Mouse (Mus musculus) ZHBTc4 (cell line): Measurements from ENCODE around the gene Ryr3.

Experiments
- DNase-seq: peaks from one replicate; pipeline ENCODE4 v3.0.0-alpha.2; 2011; ENCODE audit warnings: low read depth, low spot score

The Ryr3 gene

DNA sequence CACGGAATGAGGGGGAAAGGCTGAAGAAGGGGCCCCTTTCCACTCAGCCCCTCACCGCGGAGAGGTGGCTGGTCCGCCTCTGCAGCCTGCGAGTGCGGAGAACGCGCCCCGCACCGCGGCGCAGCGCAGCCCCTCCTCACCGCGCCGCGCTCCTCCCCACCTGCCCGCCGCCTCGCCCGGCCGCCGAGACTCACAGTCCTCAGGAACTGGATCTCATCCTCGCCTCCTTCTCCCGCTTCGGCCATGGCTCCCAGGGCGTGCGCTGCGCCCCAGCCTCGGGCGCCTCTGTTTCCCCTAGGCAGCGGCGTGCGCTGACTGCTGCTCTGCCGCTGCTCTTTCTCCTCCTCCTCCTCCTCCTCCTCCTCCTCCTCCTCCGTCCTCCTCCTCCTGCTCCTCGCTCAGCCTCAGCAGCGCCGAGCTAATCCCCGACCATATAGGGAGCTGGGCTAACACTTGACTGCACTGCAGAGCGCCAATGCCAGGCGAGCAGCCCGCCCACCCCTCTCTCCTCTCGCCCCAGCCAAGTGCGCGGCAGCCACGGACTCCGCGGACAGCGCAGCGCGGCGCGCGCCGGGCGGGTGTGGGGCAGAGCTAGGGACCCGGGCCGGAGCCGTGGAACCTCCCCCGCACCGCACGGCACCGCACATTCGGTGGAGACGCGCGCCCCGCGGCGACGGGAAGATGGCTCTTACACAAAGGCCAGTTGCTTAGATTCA lies at the start of gene Ryr3:
Ryr3 (minus strand) TSS at position 351 of the 716 bp plus-strand sequence.
- peak; percentile 72 for DNase-seq

DNA sequence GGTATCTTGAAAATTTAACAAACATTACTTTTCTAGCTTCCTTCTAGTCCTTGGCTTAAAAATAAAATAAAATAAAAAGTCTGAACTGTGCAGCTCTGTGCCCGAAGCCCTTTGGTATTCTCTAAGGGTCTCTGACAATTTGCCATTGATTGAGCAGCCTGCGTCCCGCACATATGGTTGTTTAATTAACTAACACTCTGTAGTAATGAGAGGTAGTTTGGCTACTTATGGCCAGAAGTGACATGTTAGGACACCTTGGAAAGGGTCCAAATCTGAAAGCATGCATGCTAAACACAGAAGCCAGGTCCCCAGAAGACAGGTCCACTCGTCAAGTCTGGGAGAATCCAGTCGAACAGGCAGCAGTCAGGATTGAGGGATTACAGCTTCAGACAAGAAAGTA lies 22.0 kb upstream of the Ryr3 start:
- DNase-seq = no peak

DNA sequence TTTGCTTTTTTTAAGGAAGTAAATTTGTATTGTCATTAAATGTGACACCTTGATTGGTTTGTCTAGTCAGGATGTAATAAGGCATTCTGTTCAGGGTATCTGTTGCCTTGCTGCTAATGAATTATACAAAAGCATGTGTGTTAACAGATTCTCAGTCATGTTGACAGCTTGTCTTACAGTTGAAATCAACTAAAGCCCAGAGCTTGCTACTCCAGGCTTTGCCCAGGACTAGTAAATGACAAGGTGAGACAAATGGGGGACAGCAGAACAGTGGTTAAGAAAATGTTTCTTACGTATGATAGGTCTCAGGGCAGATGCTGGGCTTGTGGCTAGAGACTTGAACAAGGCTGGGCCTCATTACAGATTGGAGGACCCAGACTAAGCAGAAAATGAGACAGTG lies 20.1 kb upstream of the Ryr3 start:
- no peak for DNase-seq

DNA sequence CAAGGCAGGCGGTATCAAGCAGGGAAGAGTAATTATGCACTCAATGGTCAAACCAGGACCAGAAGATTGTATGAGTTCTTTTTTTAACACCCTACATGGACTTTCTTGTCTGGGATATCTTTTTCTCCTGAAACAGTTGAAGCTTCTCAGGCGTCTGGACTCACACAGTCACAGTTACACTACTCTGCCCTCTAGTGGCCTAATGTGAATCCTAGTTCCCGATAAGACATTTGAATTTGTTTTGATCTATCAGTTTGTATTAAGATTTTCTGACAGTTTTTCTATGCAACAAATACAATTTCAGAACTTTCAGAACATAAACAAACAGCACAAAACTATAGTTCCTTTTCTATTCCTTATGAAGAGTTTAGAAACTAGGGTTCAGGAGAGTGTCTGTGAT lies 17.7 kb upstream of the Ryr3 start:
- peak; percentile 62 for DNase-seq

DNA sequence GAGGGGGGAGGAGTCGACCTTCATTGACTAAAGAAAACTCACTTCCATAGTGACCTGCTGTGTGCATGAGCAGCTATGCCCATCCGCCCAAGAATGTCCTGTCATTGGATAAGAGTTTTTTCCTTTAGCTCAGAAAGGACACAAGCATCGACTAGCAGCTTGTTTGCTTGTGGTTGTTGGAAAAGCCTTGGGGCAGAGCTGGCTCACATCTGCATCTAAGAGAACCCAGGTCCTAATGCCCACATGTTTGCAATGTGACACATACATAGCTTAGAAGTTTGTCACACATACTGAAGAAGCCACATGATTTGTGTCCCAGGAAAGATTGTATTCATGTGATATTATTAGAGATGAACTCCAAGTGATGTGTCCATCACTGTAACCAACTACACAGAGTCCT lies 16.5 kb upstream of the Ryr3 start:
- DNase-seq = no peak

DNA sequence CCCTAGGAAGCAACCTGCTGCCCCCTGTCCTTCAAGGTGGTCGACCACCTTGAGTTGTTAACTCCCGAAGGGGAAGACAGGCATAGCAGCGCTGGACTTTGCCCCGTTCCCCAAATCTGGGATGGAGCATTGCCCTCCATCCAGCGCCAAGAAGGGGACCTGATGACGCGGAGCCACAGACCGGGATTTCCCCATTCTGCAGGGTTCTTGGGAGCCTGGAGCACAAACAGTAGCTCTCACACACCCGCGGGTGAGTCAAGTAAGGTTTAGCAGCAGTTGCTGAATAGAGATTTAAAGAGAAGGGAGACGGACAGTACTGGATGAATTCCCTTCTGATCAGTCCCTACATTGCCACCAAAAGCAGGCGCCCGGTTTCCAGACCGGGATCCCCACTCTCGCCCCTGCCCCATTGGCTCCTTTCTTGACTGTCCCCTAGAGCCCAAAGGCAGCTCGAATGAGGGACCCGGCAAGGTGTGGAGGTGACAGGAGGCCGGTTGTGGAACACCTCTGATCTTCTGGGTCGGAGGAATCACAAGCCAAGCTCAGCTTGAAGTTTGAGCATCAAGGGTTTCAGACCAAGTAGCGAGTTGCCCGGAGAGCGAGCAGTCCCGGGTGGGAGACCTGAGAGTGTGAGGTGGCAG lies 671 bp downstream of the Ryr3 start:
- no peak for DNase-seq

DNA sequence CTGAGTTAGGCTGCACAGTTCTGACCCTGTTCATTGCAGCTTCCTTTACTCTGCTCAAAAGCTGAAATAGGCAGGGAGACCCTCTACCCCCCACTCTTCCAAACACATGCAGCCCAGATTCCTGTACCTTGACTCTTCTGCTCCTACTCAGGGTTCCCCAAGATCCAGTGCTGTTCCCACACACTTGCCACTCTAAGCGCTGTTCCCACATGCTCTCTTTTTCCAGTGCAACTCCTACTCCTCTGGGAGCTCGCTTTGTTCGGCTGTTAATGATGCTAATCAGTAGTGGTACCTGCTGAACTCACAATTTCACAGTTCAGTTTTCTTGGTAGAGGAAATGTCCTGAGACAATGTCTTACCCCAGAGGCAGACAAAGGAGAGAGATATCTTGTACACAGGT lies 6.9 kb downstream of the Ryr3 start:
- DNase-seq = no peak

DNA sequence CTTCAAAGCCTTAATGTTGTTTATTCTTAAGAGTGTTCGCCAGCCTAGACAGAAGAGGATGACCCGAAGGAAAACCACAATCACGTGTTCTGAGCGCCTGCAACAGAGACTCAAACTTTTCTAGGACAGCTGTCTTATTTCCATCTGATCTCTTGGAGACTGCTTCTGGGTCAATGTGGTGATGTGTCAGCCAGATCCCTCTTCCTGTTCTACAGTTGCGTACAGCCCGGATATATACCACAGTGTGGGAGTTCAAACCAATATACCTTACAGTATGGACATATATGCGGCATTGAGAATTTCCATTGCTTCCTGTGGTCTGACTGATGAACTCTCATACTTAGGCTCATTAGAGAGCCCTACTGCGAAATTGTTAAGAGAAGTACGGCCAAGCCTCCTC lies 7.6 kb downstream of the Ryr3 start:
- no peak for DNase-seq

DNA sequence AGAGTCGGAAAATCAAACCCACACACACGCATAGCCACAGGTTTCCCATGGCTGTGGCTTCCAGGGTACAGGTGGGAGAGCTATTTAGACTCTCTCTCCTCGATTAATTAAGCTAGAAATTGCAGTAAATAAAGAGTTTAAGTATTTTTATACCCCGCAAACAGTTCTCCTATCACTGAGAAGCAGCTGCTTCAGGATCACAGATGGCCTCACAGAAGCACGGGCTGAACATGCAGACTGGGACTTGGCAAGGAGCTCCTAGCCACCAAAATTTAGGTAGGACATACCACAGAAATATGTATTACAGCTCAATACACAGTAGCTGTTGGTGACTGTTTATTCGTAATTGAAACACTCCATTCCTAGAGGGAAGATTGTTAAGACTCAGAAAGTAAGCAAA lies 14.0 kb downstream of the Ryr3 start:
- DNase-seq = no peak

DNA sequence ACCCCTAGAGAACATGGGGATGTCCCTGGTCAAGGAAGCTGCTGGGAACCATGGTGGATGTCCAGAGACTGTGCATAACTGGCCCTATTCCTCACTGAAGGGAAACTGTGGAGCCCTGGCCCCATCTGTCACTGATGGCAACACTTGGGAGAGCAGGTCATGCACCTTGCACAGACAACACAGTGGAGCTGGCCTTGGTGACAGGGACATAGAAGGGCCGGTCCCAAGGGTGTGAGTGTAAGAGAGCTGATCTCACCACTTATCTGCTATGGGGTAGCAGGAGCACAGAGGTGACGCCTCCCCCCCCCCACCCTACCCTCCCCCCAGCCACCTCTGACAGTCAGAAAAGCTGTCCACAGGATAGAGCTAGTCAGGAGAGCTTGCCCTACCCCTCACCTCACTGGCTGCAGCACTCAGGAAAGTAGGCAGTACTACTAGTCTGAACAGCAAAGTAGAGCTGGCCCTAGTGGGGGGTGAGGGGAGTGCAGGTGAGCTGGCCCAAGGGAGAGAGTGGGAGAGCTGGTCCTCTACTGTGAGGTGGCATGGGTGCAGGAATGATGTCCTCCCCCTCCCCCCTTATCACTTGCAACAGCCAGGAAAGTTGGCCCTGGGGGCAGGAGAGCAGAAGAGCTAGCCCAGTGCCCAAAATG lies 17.7 kb downstream of the Ryr3 start:
- DNase-seq = peak; percentile 21

DNA sequence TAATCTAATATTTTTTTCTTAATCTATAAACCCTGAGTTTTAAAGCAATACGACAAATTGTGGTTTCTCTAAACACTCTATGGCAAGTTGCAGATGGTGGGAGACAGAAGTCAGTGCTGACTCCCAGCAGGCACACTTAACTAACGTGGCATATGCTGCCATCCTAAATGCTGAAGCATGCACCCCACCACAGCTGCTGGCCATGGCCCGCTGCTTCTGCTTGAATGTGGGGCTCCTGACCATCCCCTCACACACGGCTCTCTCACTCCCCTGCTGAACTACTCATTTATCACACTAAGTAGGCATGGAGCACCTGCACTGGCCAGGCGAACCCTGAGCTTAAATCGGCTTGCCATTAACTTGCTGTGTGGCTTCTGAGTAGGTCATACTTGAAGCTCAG lies 29.7 kb downstream of the Ryr3 start:
- no peak for DNase-seq

DNA sequence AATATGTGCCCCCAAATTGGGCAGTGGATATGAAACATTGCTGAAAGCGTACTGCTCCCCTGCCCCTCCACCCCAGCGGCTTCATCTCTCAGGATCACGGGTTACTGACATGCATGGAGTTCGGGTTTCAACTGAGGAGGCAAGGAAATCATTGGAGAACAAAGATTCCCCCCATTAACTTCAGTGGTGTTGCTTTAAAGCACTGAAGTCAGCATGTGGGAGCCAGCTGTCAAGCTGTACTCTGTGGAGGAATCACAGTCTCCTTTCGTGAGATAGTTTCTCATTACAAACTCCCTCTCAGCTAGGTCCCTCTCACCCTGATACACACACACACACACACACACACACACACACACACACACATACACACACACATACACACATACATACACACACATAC lies 35.2 kb downstream of the Ryr3 start:
- no peak for DNase-seq

DNA sequence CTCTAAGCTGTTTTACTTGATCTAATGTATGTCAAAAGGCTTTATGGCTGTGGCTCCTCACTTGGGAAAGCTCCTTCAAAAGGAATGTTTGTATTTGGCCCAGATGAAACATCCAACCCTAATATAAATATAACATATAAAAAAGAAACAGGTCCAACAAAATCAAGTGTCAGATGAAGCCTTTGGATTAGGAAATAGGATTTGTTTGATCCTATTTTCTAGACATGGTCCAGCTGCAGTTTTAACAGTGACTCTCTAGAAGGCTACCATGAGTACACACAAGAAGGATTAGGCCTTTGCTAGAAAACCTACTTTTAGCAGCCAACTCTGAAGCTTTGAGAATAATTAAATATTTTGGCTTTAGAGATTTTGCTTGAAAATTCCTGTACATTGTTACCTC lies 38.8 kb downstream of the Ryr3 start:
- no peak for DNase-seq

DNA sequence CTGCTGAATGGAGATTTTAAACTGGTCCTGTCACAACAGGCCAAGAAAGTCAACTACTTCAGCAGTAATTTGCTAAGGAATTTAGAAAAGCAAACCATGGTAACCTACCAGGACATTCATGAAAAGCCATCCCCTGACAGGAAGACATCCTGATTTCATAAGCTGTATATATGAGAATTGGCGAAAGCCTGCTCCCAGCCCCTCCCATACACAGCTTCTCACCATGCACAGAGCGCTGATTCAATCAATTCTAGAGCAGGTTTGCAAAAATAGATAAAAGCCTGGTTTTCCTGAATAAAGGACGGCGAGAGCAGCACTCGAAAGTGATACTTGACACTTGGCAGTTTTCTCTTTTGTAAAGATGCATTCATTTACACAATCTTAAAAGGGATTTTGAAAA lies 40.6 kb downstream of the Ryr3 start:
- no peak for DNase-seq

DNA sequence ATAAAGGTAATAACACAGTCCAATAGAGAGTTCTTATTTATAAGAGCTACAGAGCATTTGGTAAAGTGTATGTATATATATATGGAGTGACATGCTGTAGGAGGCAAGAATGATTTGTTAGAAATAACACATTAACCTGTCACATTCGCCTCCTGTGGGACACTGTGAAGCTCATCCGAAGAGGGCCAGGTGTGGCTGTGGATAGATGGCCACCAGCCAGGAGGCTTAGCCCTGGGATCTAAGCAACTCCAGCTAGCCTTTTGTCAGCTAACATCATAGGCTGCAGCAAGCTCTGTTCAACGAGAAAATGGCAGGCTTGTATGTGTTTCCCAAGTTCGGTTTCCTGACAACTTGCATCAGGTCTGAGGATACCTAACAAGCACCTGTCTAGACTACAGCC lies 48.8 kb downstream of the Ryr3 start:
- no peak for DNase-seq

DNA sequence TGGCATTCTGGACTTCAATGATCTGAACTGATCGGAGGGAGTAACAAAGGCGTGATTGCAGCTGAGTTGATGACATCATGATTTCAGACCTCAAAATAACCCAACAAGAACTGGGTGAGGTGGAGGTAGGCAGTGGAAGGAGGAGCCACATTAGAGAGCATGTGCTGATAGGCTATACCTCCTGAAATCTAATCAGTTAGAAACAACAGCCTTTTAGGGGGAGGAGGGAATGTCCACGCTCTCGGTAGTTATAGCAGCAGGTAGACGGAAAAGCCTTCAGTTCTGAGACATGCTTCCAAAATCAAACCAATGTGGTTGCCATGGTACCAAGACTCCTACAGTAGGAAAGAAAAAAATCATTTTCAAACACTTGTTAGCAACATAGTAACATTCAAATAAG lies 55.4 kb downstream of the Ryr3 start:
- no peak for DNase-seq

DNA sequence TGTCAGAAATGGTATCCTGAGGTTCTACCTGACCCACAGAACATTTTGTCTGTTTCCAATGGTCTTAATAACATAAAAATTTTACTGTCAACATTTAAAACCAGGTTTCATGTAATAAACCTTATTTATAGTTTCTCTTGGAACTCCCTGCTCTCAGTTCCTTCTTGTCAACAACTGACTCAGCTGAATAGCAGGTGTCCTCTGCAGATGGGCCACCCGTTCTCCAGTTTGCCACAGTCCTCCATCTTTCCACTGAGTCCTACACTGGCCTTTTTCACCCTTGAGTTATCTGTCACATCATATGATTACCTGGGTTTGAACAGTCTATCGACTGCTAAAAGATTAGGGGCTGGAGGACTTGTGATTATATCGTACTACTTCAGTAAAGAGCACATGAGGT lies 79.1 kb downstream of the Ryr3 start:
- DNase-seq = no peak

DNA sequence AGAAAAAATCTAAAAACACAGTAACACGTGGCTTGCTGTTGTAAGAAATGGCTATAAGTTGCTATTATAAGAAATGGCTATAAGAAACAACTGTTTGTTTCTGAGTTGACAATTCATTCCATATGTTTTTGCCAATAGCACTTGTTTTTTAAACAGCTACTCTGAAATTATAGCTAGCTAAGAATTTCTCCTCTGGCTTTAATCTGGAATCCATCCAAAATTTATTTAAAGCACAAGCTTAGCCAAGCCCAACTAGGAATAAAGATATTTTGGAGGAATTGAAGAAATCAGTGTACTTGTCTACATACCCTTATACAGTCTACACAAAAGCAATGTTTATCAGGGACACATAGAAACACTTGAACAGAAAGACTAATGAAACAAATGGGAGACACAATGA lies 93.4 kb downstream of the Ryr3 start:
- DNase-seq = no peak

DNA sequence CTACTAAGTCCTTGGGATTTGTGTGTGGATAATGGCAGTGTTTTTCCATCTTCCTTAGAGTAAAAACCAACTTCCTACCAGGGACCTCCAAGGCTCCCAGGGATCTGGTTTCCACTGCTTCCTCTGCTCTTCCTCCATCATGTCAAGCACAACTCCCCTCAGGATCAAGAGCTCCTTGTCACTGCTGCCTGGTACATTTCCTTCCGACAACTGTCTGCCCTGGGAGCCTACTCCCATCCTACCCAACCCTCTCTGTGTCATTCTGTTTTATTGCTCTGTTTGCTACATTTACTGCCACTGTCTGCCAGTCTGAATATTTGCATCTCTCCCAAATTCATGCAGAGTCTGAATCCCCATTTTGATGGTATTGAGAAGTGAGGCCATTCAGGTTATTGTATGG lies 97.8 kb downstream of the Ryr3 start:
- DNase-seq = no peak

DNA sequence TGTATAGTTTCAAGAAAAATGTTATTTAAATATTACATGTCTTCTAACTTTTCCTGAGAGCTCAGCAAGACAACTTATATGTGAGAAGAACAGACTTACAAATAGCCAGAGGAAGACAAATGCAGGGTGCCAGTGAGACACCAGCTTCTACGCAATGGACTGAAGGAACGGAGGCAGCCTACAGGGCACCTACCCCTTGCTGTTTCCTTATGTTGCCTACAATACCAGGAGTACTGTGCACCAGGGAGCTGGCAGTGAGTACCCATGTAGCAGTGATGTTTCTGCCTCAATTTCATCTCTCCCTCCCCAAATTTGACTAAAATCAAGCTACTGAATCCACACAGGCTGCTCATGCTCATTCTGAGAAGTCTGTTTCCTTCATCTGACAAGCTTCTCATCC lies 100.1 kb downstream of the Ryr3 start:
- no peak for DNase-seq

DNA sequence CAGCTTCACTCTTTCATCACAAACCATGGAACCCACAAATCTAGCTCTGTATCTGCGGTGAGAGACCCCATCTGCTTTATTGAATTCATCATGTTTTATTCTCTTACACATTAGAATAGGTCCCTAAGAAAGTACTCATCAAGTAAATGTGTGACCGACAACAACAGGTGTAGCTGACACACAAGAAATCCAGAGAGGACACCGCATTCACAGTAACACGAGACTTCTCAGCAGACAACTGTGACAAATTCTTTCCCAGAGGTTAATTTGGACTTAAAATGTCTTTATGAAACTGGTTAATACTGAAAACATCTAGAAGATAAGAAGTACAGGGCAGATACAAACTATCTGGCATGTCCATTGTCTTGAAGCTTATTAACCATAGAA lies 101.0 kb downstream of the Ryr3 start:
- DNase-seq = no peak

DNA sequence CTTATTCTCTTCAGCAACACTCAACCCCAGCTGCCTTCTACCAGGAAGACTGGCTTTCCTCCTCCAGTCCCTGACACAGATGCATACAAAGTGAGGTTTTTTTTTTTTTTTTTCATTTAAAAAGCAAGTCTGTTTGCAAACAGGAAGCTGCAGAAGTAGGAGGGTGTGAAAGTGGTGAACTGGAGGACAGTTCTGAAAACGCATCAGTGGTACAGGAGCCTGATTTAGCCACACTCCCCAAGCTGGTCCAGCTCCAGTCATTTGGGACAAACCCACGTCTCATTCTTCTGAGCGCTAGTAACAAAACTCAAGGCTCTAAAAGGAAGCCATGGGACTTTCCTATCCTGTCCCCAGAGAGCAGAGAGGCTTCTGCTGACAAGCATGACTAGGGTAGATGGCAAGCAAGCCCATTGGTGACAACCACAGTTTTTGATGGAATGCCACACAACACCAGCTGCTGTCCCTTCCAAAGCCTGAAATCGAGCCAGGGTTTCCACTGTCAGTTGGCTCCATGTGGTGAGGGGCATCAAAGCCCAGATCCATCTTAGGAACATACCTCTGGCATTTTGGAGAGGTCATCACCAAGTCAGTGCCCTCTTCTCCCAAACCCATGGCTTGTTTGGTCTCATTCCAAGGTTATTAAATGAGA lies 101.5 kb downstream of the Ryr3 start:
- DNase-seq = no peak

DNA sequence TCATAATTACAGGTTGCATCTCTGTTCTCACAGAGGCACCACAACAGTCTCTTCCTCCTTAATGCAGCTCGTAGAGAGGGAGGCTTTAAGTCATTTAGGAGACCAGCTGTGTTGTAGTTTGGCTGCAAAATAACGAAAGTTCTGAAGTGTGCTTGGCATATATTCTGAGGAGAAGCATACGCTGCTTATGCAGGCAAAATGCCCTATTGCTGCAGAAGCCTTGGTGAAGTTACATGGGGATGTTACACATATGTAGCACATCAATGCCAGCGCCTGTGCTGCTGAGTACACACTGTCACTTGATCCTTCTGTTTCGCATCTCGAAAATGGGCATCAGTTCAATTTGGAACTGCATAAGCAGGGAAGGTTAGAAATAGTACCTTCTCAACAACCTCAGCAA lies 112.3 kb downstream of the Ryr3 start:
- DNase-seq = no peak
